Mouse (Mus musculus): ENCODE results near the gene Tbrg1.
A peak's percentile ranks its signal among the peaks of the same experiment; 100 is the strongest.

The Tbrg1 gene

DNA sequence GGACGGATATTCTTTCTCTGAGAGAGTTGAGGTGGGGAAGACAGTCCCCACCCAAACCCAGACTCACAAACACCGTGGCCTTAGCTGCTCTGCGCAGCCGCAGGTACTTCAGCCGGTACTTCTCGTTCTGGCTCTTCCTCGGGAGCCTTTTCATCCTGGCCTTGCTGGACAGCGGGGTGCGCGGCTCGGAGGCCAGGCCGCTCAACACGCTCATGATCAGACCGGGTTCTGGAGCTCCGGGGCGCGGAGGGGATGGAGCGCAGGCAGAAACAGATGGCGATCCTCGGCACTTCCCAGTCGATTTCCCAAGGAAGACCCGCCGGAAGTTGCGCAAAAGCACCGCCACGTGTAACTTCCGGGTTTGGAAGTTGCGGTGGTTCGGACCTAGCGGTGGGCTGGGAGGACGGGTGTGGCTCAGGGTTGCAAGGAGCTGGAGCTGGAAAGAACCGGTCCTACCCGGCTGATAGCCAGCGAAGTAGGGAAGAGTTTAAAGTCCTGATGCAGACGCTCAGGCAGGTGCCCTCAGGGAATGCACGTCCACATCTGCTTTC lies at the start of gene Tbrg1:
TSS of gene Tbrg1 (minus strand) at position 382 of the 551 bp plus-strand sequence.
- DNase-seq: peak; percentile 85 to 87

DNA sequence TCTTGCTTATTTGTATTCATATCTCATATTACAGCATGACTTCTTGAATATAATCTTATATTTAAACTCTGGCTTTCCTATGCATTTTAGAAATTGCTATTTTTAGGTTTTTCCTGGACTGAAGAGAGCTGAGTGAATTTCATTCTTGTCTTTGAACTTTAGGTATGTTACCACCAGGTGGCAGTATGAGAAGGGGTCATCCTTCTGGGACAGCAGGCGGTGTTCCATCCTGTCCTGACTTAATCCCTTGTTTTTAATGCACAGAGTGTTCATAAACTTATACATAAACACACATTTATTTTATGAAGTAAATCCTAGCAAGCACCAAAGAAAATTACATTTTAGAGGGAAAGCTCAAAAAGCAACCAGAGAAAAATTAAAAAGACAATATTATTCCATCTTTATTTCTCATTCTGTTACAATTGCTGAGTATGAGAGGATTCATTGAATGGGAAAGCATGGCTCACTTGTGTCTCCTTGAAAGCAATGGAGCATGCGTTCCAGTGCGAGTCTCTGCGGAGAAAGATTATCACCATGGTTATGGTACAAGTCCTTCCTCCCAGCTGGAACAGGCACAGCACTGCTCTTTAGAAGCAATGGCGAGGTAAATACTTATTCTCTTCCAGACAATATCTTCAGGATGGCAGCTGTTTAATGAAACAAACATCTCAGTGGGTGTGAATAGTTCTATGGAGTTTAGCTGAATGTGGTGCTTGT lies 33.0 kb upstream of the Tbrg1 start:
- no peak for DNase-seq

- no peak for DNase-seq
Observed at GRCm38 (mm10) chr9:37687941-37688303, 30.8 kb upstream of the Tbrg1 start.

DNA sequence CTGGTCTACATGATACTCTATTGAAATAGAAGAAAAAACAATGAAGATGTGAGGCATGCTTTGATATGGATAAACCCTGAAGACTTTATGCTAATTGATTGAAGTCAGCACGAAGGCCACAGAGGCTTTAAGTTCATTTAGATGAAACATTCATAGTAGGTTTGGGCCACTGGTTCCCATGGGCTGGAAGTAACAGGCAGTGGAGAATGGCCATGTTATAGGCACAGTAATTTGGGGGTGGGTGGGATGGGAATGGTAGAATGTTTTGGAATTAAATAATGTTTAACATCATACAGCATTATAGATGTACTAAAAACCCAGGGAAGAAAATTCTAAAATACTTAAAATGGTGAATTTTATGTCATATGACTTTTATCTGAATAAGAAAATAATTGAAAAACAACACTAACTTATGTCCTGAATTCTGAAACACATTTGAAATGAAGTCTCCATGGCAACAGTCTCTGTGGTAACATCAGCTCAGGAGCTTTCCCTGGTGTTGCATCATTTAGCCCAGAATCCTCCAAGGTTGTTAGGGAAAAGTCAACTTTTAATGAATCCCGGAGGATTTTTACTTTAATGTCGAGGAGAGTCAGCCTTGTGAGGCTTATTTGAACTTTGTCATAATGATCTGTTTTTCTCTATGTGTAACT lies 30.3 kb upstream of the Tbrg1 start:
- DNase-seq: no peak

DNA sequence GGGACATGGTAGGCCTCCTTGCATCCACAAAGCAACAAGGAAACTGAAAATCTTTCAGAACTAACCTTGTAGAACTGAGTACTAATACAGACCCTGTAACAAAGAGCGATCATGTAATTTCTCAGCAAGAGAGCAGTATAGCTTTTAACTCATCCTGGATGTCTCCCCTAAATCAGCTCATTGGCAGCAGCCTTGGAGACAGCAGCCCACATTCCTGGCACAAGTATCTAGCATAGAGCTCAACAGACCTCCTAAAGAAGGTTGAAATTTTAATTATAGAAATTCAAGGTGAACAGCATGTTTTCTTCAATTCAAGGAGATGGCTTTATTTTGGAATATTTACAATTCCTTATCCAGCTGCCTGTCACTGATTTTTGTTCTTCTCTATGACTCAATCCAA lies 24.0 kb upstream of the Tbrg1 start:
- no peak for DNase-seq

- no peak for DNase-seq
Observed at GRCm38 (mm10) chr9:37675287-37675686, 18.2 kb upstream of the Tbrg1 start.

GRCm38 (mm10) chr9:37670261-37670660 lies 13.1 kb upstream of the Tbrg1 start:
- DNase-seq: no peak

- DNase-seq: no peak
Observed at GRCm38 (mm10) chr9:37669678-37670077, 12.6 kb upstream of the Tbrg1 start.

- no peak for DNase-seq
Observed at GRCm38 (mm10) chr9:37669115-37669514, 12.0 kb upstream of the Tbrg1 start, which contains the start of gene Panx3. Panx3 (minus strand) TSS chr9:37669235.

- no peak for DNase-seq
Observed at GRCm38 (mm10) chr9:37666045-37666444, 8.9 kb upstream of the Tbrg1 start.

DNA sequence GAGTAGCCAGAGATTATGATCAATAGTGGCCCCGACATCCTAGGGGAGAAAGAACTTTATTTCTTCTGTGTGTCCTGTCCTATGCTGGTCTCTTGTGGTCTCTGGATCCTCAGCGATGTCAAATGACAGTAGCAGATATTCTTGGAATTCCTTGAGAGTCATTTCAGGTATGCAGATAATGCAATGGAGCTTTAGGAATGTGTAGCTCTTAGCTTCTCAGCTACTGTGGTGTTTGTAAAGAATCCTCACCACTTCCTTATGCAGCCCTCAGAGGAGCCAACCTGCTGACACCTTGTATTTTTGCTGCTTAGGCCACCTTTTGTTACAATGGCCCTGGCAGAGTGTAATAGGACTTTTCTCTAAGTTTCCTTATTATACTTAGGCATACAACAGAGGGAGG lies 7.5 kb upstream of the Tbrg1 start:
- no peak for DNase-seq

DNA sequence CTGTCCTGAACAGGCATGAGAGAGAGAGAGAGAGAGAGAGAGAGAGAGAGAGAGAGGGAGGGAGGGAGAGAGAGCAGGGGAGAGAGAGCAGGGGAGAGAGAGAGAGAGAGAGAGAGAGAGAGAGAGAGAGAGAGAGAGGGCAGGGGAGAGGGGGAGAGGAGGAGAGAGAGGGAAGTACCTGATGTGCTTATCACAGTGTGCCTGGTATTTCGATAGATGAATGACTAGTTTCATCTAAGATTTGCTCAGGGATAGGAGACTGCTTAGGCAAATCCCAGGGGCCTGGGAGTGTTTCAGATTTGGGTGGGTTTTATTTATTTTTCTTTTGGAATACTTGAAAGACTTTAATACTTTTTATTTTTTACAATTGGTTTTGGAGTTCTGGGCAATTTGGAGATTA lies 6.1 kb upstream of the Tbrg1 start:
- no peak for DNase-seq

DNA sequence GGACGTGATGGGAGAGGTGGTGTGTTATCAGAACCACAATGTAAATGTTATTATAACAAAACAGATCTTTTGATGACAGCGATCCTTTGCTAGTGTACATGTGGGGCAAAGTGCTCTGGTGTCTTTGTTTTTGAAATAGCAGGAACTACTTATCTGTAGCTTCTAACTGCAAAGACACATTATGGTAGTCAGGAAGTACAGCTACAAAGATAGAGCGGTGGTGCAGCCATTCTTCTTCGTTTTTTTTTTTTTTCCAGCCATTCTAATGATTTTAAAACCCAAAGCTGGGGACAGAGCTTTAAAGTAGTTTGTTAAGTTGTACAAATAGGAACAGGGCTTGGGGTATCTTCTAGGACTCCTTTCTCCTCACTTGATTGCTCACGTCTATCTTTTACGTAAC lies 2.3 kb upstream of the Tbrg1 start:
- DNase-seq: no peak

GRCm38 (mm10) chr9:37656439-37656881 lies 652 bp downstream of the Tbrg1 start:
- DNase-seq: no peak

DNA sequence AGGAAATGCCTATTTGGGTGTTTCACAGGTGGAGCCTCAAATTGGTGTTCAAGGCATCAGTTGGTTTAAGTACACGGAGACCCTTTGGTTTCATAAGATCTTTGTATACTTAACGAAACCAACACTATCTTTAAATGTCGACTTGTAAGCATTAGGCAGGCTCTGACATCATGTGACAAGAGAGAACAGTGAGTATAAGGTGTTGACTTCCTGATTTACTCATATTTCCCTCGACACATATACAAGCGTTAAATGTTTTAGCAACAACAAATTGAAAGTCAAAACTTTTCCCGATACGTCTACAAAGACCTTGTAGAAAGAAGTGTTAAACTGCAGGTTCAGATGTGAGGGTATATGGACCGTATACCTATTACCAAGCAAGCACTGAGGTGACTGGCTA lies 1.2 kb downstream of the Tbrg1 start:
- DNase-seq: no peak

GRCm38 (mm10) chr9:37653836-37654235 lies 3.3 kb downstream of the Tbrg1 start:
- no peak for DNase-seq

GRCm38 (mm10) chr9:37650639-37651038 lies 6.5 kb downstream of the Tbrg1 start:
- DNase-seq: no peak

GRCm38 (mm10) chr9:37646246-37646645 lies 10.9 kb downstream of the Tbrg1 start:
- no peak for DNase-seq

DNA sequence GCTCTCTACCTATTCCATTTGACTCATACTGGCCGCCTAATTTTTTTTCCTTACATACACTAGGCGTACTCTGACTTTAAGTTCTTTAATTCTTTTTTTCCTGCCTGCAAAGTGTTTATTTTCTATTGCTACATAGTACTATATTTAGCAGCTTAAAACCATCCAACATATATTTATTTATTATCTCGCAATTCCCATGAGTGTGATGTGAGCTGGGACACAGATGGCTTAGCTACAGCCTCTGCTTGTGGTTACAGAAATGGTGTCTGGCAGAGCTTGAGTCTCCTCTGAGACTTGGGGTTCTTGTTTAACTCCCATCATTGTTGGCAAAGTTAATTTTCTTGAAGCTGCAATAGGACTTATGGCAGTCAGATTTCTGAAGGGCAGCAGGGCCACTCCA lies 18.4 kb downstream of the Tbrg1 start:
- no peak for DNase-seq

DNA sequence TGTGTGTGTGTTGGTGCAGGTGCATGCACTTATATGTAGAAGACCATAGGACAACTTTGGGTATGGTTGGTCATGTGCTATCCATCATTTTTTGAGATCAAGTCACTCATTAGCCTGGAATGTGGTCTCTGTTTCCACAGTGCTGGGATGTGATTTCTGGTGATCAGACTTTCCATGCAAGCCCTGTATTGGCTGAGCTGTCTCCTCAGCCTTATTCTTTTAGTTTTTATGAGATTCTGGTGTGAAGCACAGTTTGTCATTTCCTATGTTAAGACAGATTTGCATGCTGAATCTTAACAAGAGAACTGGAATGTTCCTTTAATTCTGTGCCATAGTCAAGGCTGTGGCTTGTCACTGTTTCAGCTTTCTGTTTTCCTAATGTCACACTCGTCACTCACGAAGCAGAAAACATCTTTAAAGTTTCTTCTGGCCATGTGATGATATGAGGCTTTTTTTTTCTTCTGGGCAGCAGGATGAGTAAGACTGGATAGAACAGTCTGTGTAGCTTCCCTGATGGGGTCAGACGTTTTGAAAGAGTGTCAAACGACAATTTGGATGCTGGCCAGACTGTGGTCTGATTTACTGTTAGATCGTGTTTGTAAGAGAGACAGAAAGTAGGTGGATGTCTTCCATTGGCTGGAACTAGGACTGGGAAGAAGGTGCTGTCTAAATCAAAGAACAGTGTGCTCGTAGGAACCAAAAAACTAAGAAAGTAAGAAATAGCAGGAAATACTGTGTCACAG lies 20.1 kb downstream of the Tbrg1 start:
- no peak for DNase-seq

DNA sequence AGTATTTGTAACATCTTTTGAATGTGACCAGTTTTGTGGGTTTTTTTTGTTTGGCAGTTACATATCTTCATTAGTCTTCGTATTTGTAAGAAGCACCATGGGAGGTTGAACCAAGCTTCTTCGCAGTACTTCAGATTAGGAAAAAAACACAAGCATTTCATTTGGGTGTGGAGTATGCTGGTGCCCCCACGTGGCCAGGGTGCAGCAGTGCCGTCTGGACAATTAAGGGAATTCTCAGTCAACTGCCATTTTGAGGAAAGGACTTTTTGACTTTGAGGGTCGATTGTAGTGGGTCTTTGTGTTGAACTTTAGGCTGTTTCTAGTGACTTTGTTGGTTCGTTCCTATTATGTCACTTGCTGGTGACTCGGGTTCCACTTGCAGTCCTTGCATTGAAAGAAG lies 20.8 kb downstream of the Tbrg1 start:
- DNase-seq: peak in 1 of 2 experiments; percentile 38

DNA sequence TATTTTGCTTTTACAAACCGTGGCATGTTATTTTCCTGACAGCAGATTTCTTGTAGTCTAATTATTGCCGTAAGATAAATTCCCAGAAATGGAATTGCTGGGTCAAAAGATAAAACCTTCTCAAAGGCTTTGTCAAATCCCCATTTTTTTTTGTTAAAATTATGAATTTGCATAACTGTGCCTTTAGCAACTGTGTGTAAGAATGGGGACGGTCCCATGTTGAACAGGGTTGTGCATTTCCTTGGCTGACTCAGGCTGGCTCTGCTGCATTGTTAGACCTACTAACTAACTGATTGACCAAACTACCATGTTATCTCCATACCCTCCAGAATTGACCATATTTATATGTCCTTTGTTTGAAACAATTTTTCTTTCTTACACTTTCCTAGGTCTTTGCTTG lies 22.8 kb downstream of the Tbrg1 start:
- no peak for DNase-seq

DNA sequence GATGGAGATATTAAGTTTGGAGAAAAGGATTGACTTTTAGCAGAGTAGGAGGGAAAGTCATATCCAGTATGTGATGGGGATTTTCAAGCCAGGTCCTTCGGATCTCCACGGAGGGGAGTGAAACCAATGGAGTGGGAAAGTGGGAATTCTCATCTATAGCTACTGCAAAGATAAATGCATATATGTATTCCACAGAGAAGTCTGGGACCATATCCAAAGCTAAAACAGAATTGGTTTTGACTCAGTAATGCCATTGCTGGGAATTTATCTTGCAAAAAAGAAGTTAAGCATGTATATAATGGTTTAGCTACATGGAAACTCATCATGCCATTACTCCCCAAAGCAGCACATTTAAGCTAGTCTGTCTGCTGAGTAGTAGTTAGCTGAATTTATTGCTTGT lies 24.8 kb downstream of the Tbrg1 start:
- no peak for DNase-seq

- no peak for DNase-seq
Observed at GRCm38 (mm10) chr9:37629941-37630340, 27.2 kb downstream of the Tbrg1 start.
